Mouse (Mus musculus): ENCODE results near the gene Slc9a9.

The Slc9a9 gene

GRCm38 (mm10) chr9:94686380-94686779 is 16.7 kb downstream of the Slc9a9 start:
- DNase-seq: no peak

- DNase-seq: no peak
These were observed 17.6 kb downstream of the Slc9a9 start for GRCm38 (mm10) chr9:94687203-94687859.

- no peak for DNase-seq
These were observed 21.8 kb downstream of the Slc9a9 start for GRCm38 (mm10) chr9:94691311-94692087.

GRCm38 (mm10) chr9:94692122-94692521 is 22.4 kb downstream of the Slc9a9 start:
- no peak for DNase-seq

GRCm38 (mm10) chr9:94694243-94694642 is 24.5 kb downstream of the Slc9a9 start:
- DNase-seq: no peak

DNA sequence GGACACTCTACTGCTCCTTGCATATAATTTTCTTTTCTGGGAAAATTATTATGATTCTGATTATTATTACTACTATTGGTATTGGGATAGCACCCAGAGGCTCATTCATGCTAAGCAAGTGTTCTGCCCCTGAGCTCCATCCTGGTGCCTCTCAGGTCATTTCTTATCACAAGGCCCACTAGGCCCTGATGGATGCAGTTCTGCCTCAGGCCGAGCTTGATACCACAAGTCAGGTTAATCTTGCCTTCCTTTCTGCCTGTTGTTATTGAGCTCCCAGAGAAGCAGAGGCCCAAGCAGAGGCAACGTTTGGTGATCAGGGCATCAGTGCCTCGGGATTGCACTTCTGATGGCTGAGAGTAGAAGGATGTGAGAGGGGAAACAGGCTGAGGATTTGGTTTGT is 25.3 kb downstream of the Slc9a9 start:
- no peak for DNase-seq

DNA sequence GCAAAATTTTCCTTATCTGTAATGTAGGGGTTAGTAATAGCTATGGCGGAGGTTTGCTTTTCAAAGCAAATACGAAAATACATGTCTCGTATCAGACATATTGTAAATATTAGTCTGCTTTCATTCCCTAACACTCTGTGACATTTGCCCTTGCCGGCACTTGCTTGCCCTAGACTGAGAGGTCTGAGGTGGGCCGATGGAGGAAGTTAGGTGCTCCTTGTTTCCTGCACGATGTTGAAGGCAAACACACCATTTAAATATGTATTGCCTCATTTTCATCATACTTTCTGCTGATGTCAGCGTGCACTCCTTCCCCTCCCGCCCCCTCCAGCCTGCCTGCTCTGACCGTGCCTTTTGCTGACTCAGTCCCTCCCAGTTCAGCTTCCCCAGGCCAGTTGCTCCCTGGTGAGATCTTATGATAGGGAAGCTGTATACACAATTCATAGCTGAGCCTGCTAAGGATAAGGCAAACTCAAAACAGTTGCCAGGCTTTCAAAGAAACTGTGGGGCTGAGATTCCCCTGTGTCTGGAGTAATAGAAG is 26.9 kb downstream of the Slc9a9 start:
- DNase-seq: no peak

DNA sequence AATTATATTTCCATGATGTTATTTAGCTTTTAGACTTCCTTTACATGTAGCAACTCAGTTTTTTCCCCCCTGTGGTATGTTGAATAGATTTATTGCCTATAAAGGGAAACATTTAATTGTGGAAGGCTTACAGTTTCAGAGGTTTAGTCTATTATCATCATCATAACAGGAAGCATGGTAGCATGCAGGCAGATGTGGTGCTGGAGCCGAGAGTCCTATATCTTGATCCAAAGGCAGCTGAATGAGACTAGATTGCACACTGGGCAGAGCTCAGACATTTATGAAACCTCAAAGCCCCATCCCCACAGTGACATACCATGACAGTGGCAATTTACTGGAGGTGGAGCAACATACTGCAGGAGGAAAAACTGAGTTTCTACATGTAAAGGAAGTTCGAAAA is 28.5 kb downstream of the Slc9a9 start:
- DNase-seq: no peak

- DNase-seq: peak; percentile 74
These were observed 30.8 kb downstream of the Slc9a9 start for GRCm38 (mm10) chr9:94700549-94700948.

DNA sequence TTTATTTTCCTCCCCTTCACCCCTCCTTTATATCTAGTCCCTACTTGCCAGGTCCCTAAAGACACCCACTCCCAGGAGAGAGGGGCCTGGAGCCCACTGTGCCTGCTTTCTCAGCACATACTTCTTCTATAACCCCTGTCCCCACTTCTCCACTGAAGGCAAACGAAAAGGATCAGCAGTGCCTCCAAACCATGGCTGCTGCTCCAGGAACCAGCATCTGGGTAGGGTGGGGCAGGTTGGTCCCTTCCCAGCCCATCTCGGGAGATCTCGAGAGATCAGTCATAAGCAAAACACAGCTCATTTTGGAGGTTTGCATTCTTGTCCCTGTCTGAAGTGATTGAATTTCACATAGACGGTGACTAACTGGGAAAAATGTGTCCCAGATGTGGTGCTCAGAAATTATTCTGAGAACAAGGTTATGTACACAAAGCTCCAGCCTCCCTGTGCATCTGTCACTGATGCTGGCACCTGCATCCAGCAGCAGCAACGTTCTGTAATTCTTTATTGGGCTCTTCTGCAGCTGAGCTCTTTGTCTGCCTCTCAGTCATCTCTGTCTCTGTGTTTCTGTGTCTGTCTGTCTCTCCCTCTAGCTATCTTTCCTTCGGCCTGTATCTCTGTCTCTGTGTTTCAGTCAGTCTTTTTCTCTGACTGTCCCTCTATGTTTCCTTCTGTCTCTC is 31.6 kb downstream of the Slc9a9 start:
- no peak for DNase-seq

- DNase-seq: peak; percentile 65
These were observed 32.4 kb downstream of the Slc9a9 start for GRCm38 (mm10) chr9:94701965-94702634.

DNA sequence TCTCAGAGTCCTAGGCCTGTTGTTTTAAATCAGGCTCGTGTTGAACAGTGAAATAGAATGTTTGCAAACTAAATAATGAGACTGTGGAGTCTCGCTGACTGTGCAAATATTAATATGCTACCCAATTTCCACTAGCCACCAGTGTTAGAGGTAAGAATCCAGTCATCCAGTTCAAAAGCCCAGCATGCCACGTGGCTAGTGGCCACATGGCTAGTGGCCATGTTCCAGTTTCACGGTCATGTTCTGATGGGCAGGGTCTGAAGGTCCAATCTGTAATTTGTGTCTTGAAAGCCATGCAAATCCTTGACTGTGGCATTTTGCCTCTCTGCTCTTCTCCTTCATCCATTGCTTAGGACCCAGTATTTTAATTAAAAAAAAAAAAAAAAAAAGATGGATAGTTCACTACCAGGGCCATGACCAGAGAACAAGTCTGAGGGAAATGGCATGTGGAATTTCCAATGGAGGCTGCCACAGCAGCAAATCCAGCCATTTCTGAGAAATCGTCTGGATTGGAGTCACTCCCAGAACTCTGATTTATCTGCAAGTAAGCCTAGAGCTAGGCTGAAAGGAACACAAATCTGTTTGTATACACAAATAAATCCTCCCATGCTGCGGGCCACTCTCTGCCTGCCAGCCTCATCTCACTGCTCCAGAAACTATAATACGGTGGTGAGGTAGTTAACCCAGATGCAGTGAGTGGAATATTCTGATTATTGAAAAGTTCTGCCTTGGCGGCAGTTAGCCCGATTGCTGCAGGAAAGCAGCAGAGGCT is 35.5 kb downstream of the Slc9a9 start:
- peak; percentile 61 for DNase-seq

DNA sequence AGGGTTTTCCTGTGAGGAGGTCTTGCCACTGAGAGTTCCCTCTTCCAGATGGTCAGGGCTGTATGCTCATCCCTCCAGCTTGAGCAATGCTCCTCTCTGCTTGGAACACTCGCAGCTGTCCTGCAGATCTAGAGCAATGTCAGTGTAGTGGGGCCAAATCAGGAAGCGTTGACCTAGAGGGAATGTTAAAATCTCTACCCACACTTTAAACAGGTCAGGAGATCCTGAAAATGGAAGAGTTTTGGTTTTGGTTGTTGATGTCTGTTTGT is 36.0 kb downstream of the Slc9a9 start:
- DNase-seq: no peak

DNA sequence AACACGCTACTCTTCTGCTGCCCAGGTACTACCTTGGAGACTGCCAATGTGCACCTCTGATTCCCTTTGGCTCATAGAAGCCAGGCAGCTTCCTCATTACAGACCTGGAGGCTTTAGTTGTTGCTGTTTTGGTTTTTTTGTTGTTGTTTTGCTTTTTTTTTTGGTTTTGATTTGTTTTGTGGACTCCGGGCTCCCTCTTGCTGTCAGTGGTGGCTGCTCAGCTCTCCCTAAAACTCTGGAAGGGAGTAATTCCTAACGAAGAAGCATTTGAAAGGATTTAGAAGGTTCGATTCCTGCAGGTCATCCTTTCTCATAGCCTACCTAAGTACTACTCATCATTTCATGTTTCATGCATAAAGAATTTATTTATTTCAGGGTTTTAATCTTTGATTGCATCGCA is 42.4 kb downstream of the Slc9a9 start:
- DNase-seq: no peak

- DNase-seq: no peak
These were observed 47.0 kb downstream of the Slc9a9 start for GRCm38 (mm10) chr9:94716695-94717094.

- no peak for DNase-seq
These were observed 53.9 kb downstream of the Slc9a9 start for GRCm38 (mm10) chr9:94723631-94724030.

- no peak for DNase-seq
These were observed 55.4 kb downstream of the Slc9a9 start for GRCm38 (mm10) chr9:94725121-94725520.

GRCm38 (mm10) chr9:94727457-94727856 is 57.7 kb downstream of the Slc9a9 start:
- peak; percentile 65 for DNase-seq

DNA sequence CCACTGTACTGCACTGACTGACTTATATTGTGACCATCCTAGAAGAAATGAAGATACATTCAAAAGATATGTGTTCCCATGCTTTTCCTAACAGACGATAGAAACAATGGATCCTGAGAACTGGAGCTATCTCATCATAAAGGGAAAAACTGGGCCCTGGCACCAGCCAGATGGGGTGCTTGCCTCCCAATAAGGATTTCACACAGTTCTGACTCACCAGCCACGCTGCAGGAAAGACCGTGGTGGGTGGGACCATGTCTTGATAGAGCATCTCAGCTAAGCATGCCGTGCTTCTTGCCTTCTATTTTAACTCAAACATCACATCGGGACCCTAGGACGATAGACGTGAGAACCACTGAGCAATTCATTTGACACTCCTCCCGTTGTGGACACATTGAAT is 60.7 kb downstream of the Slc9a9 start:
- no peak for DNase-seq

- DNase-seq: no peak
These were observed 62.4 kb downstream of the Slc9a9 start for GRCm38 (mm10) chr9:94732136-94732535.

DNA sequence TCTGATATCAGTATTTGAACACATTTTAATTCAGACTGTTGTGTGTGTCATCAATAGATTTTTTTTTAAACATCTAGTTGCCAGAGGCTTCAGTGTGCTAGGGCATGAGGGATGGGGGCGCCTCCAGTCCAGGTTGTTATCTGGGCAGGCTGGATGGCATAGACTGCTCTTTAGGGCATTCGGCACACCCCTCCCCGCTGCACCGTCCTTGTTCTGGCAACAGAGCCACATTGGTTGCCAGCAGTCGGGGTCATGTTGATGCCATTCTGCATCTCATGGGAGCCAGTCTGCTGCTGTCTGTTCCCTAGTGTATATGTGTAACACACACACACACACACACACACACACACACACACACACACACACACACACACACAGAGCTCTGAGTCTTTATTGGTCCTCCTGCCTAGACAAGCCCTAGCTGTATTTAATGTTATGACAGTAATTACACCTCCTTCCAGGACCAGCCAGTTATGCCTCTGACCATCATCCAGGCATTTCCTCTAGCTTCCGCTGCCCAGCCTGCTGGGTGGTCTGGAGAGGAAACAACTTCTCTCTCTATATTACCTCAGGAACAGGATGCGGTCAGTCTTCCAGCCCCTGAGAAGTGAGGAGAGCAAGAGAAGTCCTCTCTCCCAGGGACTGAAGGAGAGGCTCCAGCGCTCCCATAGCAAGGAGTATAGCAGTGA is 63.0 kb downstream of the Slc9a9 start:
- no peak for DNase-seq

DNA sequence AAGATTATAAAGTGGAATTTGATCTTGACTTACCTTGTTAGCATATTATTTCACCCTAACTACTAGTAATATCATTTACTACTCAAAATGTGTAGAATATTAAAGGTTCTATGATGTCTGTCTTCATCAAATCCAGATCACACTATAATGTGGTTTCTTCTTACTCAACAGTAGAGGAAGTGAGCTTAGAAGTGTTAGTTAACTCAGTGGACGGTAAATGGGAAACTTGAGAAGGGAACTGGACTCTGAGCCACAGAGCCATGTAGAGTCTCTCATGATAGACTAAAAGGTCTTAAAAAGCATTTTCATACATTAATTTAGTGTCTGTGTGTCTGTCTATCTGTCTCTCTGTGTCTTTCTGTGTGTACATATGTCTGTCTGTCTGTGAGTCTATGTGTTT is 64.6 kb downstream of the Slc9a9 start:
- DNase-seq: no peak
